Mouse (Mus musculus) forebrain, embryonic 13.5 days (tissue): ENCODE measurements around the gene Map3k6. TPM values are rescaled to one million over a fixed set of nuclear protein-coding genes. Genes with fewer than 3 reads are reported as not detected.
A peak's percentile ranks its signal among the peaks of the same experiment; 100 is the strongest.

Source experiments
- ATAC-seq: fragments of 200-750 bp; cut with Nextera tagmentation; 2 replicates; pipeline ENCODE4 v1.8.0; 2017
- H3K27ac ChIP-seq: fragments of 300-500 bp; sonication (generic); 2 replicates; pipeline ENCODE4 v1.5.1; 2015; ENCODE audit warnings: inconsistent platforms, mild to moderate bottlenecking, moderate library complexity
- H3K27me3 ChIP-seq: fragments of 300-500 bp; sonication (generic); 2 replicates; pipeline ENCODE4 v1.6.1; 2015; ENCODE audit warnings: mild to moderate bottlenecking, inconsistent platforms
- H3K36me3 ChIP-seq: fragments of 300-500 bp; sonication (generic); 2 replicates; pipeline ENCODE4 v1.6.1; 2015; ENCODE audit warnings: mild to moderate bottlenecking, inconsistent platforms; ENCODE audit not compliant: poor library complexity, severe bottlenecking
- H3K4me1 ChIP-seq: fragments of 300-500 bp; sonication (generic); 2 replicates; pipeline ENCODE4 v1.6.1; 2015; ENCODE audit warnings: inconsistent platforms
- H3K4me2 ChIP-seq: fragments of 300-500 bp; sonication (generic); 2 replicates; pipeline ENCODE4 v1.6.1; 2015; ENCODE audit warnings: inconsistent platforms, mild to moderate bottlenecking, moderate library complexity
- H3K4me3 ChIP-seq: fragments of 300-500 bp; sonication (generic); 2 replicates; pipeline ENCODE4 v1.5.1; 2015; ENCODE audit warnings: mild to moderate bottlenecking, inconsistent platforms
- H3K9ac ChIP-seq: fragments of 300-500 bp; sonication (generic); 2 replicates; pipeline ENCODE4 v1.6.1; 2015; ENCODE audit warnings: mild to moderate bottlenecking, inconsistent platforms
- H3K9me3 ChIP-seq: fragments of 300-500 bp; sonication (generic); replicated peaks from 2 replicates; pipeline ENCODE4 v1.6.1; 2016; ENCODE audit warnings: inconsistent platforms
- WGBS: fragments of 180-500 bp; shearing (Covaris S2); methylation state at CpG from one replicate; pipeline ENCODE4 v1.1.7; 2015; 5-methylcytosine and 5-hydroxymethylcytosine counted together
- polyA plus RNA-seq: library from polyadenylated mRNA; unstranded; fragments of >200 nt; fragmentation: Nextera tagmentation; extraction: Ambion mirVana; gene quantifications from 2 replicates; pipeline ENCODE4 v1.2.1, GENCODE M21; 2015

Map3k6 gene
- polyA plus RNA-seq, 1 experiment from 2014 or later = 1.0 TPM

DNA sequence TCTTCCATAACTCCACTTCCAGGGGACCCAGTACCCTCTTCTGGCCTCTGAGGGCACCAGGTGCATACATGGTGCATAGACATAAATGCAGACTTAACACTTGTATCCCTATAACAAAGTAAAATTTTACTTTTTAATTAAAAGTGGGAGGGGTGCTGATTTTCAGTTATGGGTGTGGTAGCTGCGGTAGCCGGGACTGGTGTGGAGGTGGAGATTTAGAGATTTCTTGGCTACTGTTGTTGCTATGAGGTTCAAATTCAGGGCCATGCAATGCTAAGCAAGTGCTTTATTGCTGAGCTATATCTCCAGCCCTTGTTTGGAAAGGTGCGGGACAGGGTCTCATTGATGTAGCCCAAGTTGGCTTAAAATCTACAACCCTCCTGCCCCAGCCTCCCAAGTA lies 21.9 kb upstream of the Map3k6 start:
- no peaks in the 10 kb centered on the region for H3K9me3 ChIP-seq
- no peak for ATAC-seq
- no peak overlapping the region for H3K4me3 ChIP-seq
- peaks cover 54% of the 10 kb centered on the region for H3K27me3 ChIP-seq
- WGBS = 88% methylated on average over 3 of the region's 3 CpGs
- H3K9ac ChIP-seq = no peak overlapping the region
- H3K36me3 ChIP-seq = no peaks in the 10 kb centered on the region
- H3K4me1 ChIP-seq = peaks cover 6% of the 10 kb centered on the region
- no peak overlapping the region for H3K4me2 ChIP-seq
- no peak overlapping the region for H3K27ac ChIP-seq

DNA sequence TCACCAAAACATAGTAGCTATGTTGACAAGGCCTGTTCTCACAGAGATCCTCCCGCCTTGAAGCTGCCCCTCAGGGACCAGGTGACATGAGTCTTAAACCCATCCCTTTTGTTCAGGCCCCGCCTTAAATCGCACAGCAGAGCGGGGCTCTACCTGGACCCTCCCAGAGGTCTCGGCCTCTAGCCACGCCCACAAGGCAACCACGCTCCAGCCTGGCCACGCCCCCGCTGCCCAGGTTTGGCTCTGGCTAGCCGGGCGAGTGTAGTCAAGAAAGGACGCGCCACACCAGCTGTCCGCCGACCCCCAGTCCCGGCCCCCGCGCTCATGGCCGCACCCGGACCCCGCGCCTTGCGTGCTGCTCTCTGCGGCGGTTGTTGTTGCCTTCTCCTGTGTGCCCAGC lies 20.0 kb upstream of the Map3k6 start:
- H3K4me1 ChIP-seq = peaks cover 6% of the 10 kb centered on the region
- ATAC-seq = no peak

DNA sequence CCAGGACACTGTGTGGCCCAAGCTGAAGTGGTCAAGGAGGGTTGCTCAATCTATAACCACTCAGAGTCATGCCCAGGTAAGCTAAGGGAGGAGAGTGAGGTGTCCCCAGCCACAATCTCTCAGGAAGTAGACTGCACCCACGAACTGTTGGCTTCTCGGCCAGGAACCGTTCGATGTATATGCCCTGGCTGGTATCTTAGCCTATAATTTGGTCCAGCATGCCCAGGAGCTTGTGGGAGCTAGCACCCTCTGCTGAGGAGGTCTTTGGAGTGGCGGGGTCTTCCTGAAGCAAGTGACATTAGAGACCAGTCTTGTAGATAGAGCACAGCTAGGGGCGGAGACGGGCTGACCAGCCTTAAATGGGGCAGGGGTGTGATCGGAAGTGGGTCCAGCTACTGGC lies 18.9 kb upstream of the Map3k6 start:
- no peaks in the 10 kb centered on the region for H3K9me3 ChIP-seq
- 83% methylated on average over 8 of the region's 8 CpGs for WGBS
- ATAC-seq = no peak

More for the DNA sequence above, 20.0 kb upstream of the Map3k6 start:
- Histone ChIP-seq H3K36me3 (no peaks in the 10 kb centered on the region), H3K4me3 (peak overlapping the region; percentile 28), H3K27me3 (peaks cover 39% of the 10 kb centered on the region), H3K9me3 (no peaks in the 10 kb centered on the region), H3K4me2 (peak overlapping the region; percentile 57), H3K9ac (peak overlapping the region; percentile 21; the same call in 1 of the 2 replicates), H3K27ac (no peak overlapping the region)
- WGBS = under 1% methylated on average over 25 of the region's 25 CpGs

DNA sequence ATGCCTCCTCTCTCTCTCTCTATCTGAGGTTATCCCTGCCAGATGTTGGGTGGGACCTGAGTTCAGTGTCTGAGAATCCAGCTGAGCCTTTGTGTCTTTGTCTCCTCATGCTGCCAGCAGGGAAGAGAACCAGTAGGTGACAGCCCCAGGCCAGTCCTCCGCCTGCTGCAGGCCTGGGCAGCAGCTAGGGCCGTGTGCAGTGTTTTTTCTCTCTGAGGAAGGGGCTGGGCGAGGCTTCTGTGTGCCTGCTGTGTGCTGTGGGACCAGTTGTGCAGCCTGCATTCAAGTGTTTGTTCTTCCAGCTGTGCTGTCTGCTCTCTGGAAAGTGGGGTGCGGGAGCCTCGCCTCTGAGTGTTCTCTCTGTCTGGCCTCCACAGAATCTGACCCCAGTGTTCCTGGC lies 16.7 kb upstream of the Map3k6 start:
- Histone ChIP-seq H3K9me3 (no peaks in the 10 kb centered on the region), H3K4me1 (peaks cover 6% of the 10 kb centered on the region), H3K4me2 (no peak overlapping the region), H3K27me3 (peaks cover 39% of the 10 kb centered on the region), H3K36me3 (no peaks in the 10 kb centered on the region), H3K4me3 (no peak overlapping the region), H3K9ac (no peak overlapping the region), H3K27ac (no peak overlapping the region)
- no peak for ATAC-seq
- WGBS = 47% methylated on average over 5 of the region's 5 CpGs

More for the DNA sequence above, 18.9 kb upstream of the Map3k6 start:
- Histone ChIP-seq H3K4me1 (peaks cover 6% of the 10 kb centered on the region), H3K36me3 (no peaks in the 10 kb centered on the region), H3K4me3 (no peak overlapping the region), H3K9ac (no peak overlapping the region), H3K4me2 (no peak overlapping the region), H3K27me3 (peaks cover 39% of the 10 kb centered on the region), H3K27ac (no peak overlapping the region)

DNA sequence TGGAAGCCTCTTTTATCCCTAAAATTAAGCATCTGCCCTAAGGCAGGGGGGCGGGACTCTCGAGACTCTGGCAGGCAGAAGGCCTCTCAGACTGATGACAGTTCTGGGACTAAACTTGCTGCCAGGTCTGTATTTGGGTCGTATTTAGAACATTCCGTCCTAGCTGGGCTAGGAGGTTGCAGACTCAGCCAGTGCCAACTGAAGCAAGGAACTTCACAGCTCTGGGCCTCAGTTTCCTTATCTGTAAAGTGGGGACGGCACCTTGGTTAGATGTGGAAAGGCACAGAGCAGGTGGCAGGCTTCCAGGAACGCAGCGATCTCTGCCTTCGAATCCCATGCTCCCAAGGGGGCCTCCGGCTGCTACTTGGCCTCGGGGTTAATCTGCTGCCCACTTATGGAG lies 14.5 kb upstream of the Map3k6 start:
- WGBS = 76% methylated on average over 10 of the region's 10 CpGs
- no peaks in the 10 kb centered on the region for H3K36me3 ChIP-seq

DNA sequence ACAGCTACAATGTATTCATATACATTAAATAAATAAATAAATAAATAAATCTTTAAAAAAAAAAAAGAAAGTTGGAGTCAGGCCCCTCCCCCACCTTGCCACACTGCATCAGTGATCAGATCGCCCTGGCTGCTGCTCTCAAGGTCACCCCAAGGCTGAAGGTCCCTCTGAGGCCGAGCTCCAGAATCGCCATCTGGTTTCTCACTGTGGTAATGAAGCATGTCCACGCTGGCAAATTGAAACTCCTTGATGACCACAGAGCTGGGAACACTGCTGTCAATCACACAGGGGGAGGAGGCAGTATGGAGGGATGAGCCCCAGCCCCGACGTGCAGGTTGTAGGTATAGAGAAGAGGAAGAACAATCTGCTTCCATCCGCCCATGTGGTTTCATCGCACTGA lies 13.0 kb upstream of the Map3k6 start:
- H3K9ac ChIP-seq = no peak overlapping the region
- H3K36me3 ChIP-seq = no peaks in the 10 kb centered on the region
- H3K27ac ChIP-seq = no peak overlapping the region
- no peaks in the 10 kb centered on the region for H3K9me3 ChIP-seq
- no peaks in the 10 kb centered on the region for H3K4me1 ChIP-seq
- H3K4me2 ChIP-seq = no peak overlapping the region
- H3K4me3 ChIP-seq = no peak overlapping the region
- no peak for ATAC-seq
- H3K27me3 ChIP-seq = peaks cover 3% of the 10 kb centered on the region; the same call in 1 of the 2 replicates
- 76% methylated on average over 8 of the region's 8 CpGs for WGBS

More for the DNA sequence above, 14.5 kb upstream of the Map3k6 start:
- 0 out of 2 replicates have a peak, but pooled peaks cover under 1% of the 10 kb centered on the region for H3K4me1 ChIP-seq
- H3K27ac ChIP-seq = no peak overlapping the region
- no peak for ATAC-seq
- peaks cover 19% of the 10 kb centered on the region for H3K27me3 ChIP-seq
- H3K4me2 ChIP-seq = no peak overlapping the region
- no peaks in the 10 kb centered on the region for H3K9me3 ChIP-seq
- H3K9ac ChIP-seq = no peak overlapping the region
- no peak overlapping the region for H3K4me3 ChIP-seq

DNA sequence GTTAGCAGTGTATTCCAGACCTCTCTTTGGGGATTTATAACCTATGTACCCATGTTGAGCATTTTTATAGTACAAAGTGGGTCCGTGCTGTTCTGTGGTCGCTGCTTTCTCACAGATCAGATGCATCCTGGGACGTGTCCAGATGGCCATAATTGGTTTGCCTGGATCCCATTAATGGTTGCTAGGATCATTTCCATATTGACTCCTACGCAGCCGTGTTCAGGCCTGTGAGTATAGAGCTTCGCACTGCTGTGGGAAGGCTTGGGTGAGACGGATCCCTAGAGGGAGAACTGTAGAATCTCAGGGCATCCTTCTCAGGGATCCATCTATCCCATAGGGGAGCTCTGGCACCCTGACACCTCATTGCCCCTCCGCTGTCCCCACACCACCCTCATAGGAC lies 11.0 kb upstream of the Map3k6 start:
- Histone ChIP-seq H3K27ac (no peak overlapping the region), H3K4me3 (no peak overlapping the region), H3K4me1 (no peaks in the 10 kb centered on the region), H3K27me3 (0 out of 2 replicates have a peak, but pooled peaks cover under 1% of the 10 kb centered on the region), H3K4me2 (no peak overlapping the region), H3K9me3 (no peaks in the 10 kb centered on the region), H3K9ac (no peak overlapping the region), H3K36me3 (no peaks in the 10 kb centered on the region)
- 78% methylated on average over 8 of the region's 8 CpGs for WGBS
- ATAC-seq = no peak

DNA sequence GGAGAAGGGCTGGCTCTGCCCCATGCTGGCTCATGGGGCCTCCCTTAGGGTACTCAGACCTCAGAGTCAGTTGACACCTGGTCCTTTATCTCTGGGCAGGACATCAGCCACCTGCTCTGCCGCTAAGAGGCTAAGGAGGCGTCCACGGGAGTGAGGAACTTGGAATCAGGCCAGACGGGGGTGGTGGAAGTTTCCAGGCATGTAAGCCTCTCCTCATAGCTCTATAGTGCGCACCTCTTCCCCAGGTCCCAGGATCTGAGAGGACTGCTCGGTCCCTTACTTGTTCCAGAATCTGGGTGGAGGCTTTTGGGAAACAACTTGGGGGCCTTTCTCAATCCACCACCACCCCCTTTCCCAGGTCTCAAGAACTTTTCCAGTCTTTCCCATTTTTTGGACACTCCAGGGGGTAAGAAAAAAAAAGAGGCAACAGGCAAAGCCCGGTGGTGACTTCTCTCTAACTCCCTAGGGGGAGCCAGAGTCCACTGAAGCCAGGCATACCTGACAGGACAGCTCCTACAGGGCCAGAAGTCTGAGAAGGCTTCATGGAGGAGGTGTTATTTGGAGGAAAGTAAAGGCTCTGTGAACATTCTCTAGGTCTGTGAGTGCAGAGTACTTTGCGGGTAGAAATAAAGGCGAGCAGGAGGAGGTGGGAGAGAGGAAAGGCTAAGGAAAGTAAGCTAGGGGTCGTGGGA lies 7.2 kb upstream of the Map3k6 start:
- Histone ChIP-seq H3K4me2 (no peak overlapping the region), H3K4me1 (no peaks in the 10 kb centered on the region), H3K9me3 (no peaks in the 10 kb centered on the region), H3K36me3 (no peaks in the 10 kb centered on the region), H3K4me3 (no peak overlapping the region), H3K27ac (no peak overlapping the region), H3K9ac (no peak overlapping the region), H3K27me3 (0 out of 2 replicates have a peak, but pooled peaks cover 8% of the 10 kb centered on the region)
- no peak for ATAC-seq
- WGBS = 40% methylated on average over 10 of the region's 10 CpGs

DNA sequence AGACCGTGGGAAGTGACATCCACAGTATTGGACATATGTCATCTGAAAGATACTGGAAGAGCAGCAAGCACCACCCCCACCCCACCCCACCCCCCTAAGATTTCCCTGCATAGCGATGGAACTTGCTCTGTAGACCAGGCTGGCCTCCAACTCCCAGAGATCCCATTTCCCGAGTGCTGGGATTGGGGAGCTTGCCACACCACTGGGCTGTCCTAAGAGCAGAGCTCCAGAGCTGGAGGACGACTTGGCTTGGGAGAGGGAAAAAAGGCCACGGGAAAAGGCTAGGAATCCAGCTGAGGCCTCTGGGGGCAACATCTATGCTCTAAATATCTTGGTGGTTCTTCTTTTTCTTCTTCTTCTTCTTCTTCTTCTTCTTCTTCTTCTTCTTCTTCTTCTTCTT lies 5.8 kb upstream of the Map3k6 start:
- H3K27ac ChIP-seq = no peak overlapping the region
- no peak overlapping the region for H3K4me3 ChIP-seq
- H3K4me2 ChIP-seq = no peak overlapping the region
- H3K27me3 ChIP-seq = peaks cover 19% of the 10 kb centered on the region
- H3K36me3 ChIP-seq = no peaks in the 10 kb centered on the region
- no peak for ATAC-seq
- H3K9ac ChIP-seq = no peak overlapping the region
- H3K9me3 ChIP-seq = no peaks in the 10 kb centered on the region
- 63% methylated on average over 5 of the region's 5 CpGs for WGBS
- H3K4me1 ChIP-seq = no peaks in the 10 kb centered on the region

DNA sequence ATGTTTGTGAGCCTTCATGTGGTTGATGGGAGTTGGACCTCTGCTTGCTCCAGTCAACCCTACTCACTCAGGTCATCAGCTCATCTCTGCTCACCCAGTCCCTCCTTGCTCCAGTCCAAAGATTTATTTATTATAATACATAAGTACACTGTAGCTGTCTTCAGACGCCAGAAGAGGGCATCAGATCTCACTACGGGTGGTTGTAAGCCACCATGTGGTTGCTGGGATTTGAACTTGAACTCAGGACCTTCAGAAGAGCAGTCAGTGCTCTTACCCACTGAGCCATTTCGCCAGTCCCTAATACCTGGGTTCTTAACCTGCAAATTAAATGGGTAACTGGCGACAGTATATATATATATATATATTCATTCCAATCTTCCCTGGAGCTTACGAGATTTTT lies 5.2 kb upstream of the Map3k6 start:
- no peak overlapping the region for H3K9ac ChIP-seq
- H3K4me3 ChIP-seq = no peak overlapping the region
- peaks cover under 1% of the 10 kb centered on the region; the same call in 1 of the 2 replicates for H3K4me1 ChIP-seq
- H3K36me3 ChIP-seq = no peaks in the 10 kb centered on the region
- no peak for ATAC-seq
- no peak overlapping the region for H3K4me2 ChIP-seq
- WGBS = 78% methylated on average over 5 of the region's 5 CpGs
- H3K9me3 ChIP-seq = no peaks in the 10 kb centered on the region
- no peak overlapping the region for H3K27ac ChIP-seq
- peaks cover 25% of the 10 kb centered on the region for H3K27me3 ChIP-seq

DNA sequence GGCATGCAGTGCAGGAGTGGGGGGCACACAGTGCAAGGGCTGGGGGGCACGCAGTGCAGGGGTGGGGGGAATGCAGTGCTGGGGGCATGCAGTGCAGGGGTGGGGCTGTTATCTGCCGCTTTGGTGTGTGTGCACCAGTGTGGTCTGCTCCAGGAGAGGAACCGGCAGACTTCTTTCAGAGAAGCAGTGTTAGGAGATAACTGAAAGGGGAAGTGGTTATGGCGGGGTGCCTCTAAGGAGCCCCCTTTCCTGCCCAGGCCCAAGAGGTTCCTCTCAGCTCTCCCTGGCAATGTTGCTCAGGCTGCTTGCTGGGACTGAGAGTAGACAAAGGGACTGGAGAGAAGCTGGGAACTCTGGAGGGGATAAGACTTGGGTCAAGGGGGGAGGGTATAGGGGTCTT lies 2.7 kb upstream of the Map3k6 start:
- no peaks in the 10 kb centered on the region for H3K36me3 ChIP-seq
- no peak overlapping the region for H3K27ac ChIP-seq
- H3K4me2 ChIP-seq = no peak overlapping the region
- no peak for ATAC-seq
- H3K4me1 ChIP-seq = peaks cover 9% of the 10 kb centered on the region
- 82% methylated on average over 4 of the region's 4 CpGs for WGBS
- no peak overlapping the region for H3K9ac ChIP-seq
- peaks cover 50% of the 10 kb centered on the region for H3K27me3 ChIP-seq
- H3K9me3 ChIP-seq = no peaks in the 10 kb centered on the region
- H3K4me3 ChIP-seq = no peak overlapping the region

DNA sequence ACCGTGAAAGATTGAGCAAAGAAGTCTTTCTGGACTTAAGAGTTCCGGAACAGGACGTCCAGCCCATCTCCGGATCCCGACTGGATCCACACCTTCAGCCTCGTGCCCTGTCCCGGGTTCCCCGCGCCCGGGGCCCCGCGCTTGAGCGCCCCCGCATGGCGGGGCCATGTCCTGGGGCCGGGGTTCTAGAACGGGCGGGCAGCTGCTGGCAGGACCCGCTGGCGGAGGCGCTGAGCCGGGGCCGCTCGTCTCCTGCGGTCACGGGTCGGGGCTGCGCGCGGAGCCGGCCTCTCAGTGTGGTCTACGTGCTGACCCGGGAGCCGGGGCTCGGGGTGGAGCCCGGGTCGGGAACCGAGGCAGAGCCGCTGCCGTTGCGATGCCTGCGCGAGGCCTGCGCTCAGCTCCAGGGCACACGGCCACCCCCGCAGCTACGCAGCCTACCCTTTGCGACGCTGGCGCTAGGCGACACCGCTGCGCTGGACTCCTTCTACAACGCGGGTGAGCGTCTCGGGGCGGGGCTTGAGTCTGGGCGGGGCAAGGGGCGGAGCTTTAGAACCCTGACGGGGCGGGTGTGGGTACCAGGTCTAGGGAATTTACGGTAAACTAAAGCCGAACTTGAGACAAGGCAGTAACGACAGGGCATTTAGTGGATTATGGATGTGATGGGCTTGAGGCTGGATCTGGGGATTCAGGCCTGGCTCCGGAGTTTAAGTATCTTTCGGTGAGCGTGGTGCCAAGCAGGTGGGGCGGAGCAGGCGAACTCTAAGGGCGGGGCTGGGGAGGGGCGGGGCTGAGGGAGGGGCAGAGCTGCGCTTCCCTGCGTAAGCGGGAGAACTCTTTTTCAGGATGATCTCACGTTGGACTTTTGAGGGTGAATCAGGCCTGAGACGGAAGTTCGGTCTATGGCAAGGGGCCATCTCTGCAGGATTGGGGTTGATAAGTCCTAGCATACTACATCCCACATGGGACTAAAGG lies 603 bp downstream of the Map3k6 start:
- H3K27me3 ChIP-seq = peaks cover 74% of the 10 kb centered on the region
- peaks cover 9% of the 10 kb centered on the region for H3K4me1 ChIP-seq
- peak; percentile 94 for ATAC-seq
- H3K27ac ChIP-seq = no peak overlapping the region
- H3K9me3 ChIP-seq = no peaks in the 10 kb centered on the region
- H3K9ac ChIP-seq = peak overlapping the region; percentile 61
- peak overlapping the region; percentile 82 for H3K4me2 ChIP-seq
- peak overlapping the region; percentile 46 for H3K4me3 ChIP-seq
- H3K36me3 ChIP-seq = no peaks in the 10 kb centered on the region
- WGBS = under 1% methylated on average over 78 of the region's 78 CpGs
